Mouse (Mus musculus) gastrocnemius, adult 18-20 months (tissue): ENCODE measurements around the gene Galnt11. TPM values are rescaled to one million over a fixed set of nuclear protein-coding genes. Genes with fewer than 3 reads are reported as not detected.
"Not testable (repeated sequence)": the region's sequence is repeated elsewhere in the genome, so short reads cannot be mapped to it uniquely, and the experiment has no call there.

Experiments
- DNase-seq: peaks from one replicate; pipeline ENCODE4 v3.0.0; 2021; ENCODE audit warnings: low spot score
- long read RNA-seq, 2 experiments: library from polyadenylated mRNA; stranded (forward); transcript quantifications; one replicate each; pipeline ENCODE4 v2.0.0; 2021
- total RNA-seq, 2 experiments: library from RNA; stranded (reverse); gene quantifications; 2 replicates each; pipeline ENCODE4 v1.2.3; 2021

The Galnt11 gene
- total RNA-seq: 10 to 100 TPM in 1 of 2 experiments, 1 to 10 TPM in 1; 9.3 to 11.0 TPM
- long read RNA-seq, experiment 1, transcript Galnt11-201 (12 exons, 2,552 nt): major isoform, 17 of 24 reads
- long read RNA-seq, experiment 1, partial matches to known transcripts: 1 of 24 reads
- long read RNA-seq, experiment 1, other reads (novel, unspliced or antisense): 5 of 24 reads
- long read RNA-seq, experiment 2, transcript Galnt11-201 (12 exons, 2,552 nt): major isoform, 21 of 24 reads
- long read RNA-seq, experiment 2, partial matches to known transcripts: 1 of 24 reads
- long read RNA-seq, experiment 2, other reads (novel, unspliced or antisense): 2 of 24 reads

DNA sequence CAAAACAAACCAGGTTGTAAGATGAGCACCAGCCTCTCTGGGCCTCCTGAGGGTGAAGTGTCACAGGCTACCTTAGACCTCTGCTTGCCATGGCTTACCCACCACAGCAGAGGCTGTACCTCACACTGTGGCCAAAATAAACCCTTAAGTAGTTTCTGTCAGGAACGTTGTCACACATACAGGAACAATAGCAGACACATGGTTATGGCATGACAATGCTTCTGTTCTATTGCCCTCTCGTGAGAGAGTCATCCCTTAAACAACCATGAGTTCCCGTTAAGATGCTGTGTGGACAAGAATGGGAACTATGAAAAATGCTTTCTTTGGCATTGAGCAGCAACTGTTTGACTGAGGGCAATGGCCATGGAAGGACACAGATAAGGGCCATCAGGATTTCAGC is at the start of gene Galnt11:
Gene Galnt11 (plus strand): TSS at position 301 of the 400 bp plus-strand sequence.
- no peak for DNase-seq

GRCm38 (mm10) chr5:25177937-25178336 is 43.8 kb upstream of the Galnt11 start:
- DNase-seq: not testable (repeated sequence)

GRCm38 (mm10) chr5:25178543-25178942 is 43.2 kb upstream of the Galnt11 start:
- not testable (repeated sequence) for DNase-seq

DNA sequence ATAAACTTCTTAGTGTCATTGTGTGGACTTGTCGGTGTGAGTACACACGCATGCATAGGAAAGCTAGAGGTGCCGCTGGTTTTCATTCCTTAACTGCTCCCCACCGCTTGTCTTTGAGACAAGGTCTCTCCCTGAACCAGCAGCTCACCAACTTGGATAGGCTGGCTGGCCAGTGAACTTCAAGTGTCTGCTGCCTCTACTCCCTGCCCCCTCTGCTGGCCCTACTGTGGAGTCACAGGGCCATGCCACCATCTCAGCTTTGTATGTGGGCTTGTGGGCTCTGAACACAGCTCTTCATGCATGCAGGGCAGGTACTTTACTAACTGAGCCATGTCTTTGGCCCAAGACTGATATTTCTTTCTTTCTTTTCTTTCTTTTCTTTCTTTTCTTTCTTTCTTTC is 42.4 kb upstream of the Galnt11 start:
- no peak for DNase-seq

- no peak for DNase-seq
These were observed 41.7 kb upstream of the Galnt11 start for GRCm38 (mm10) chr5:25179936-25180488.

GRCm38 (mm10) chr5:25181004-25181531 is 40.6 kb upstream of the Galnt11 start, which contains the start of gene Galntl5:
Galntl5 (plus strand) TSS chr5:25181460.
- DNase-seq: no peak

DNA sequence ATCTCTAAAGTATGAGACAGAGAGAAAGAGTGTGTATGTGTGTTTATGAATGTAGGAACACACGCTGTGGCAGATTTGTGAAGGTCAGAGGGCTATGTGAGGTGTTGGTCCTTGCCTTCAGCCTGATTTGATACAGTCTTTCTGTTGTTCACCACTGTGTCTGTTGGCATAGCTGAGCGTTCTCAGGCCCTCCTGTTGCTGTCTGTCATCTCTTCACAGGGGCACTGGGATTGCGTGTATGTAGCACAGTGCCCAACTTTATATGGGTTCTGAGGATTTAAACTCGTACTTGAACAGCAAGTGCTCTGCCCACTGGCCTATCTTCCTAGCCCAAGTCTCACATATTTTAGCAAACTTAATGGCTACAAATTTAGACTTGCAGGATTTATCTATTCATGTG is 38.1 kb upstream of the Galnt11 start:
- no peak for DNase-seq

GRCm38 (mm10) chr5:25184594-25184993 is 37.1 kb upstream of the Galnt11 start:
- no peak for DNase-seq

DNA sequence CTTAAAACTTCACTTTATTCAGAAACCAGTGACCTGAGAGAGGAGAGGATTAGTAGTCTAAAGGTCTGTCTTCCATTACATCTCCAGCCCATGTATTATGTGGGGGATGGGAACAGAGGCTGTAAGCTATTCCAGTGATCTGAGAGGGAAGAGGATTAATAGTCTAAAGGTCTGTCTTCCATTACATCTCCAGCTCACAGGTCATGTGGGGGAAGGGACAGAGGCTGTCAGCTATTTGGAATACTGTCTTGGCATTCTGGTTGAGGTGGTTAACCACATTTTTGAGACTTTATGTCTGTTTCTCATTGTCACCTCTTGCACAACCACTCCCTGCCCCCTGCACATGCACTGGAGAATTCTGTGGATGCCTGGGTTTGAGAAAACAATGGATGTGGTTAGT is 34.0 kb upstream of the Galnt11 start:
- no peak for DNase-seq

GRCm38 (mm10) chr5:25188802-25189201 is 32.9 kb upstream of the Galnt11 start:
- DNase-seq: peak; percentile 4

- no peak for DNase-seq
These were observed 31.2 kb upstream of the Galnt11 start for GRCm38 (mm10) chr5:25190521-25190920.

- no peak for DNase-seq
These were observed 9.8 kb upstream of the Galnt11 start for GRCm38 (mm10) chr5:25211872-25212271.

- DNase-seq: not testable (repeated sequence)
These were observed 8.5 kb upstream of the Galnt11 start for GRCm38 (mm10) chr5:25213216-25213615.

GRCm38 (mm10) chr5:25215006-25215405 is 6.7 kb upstream of the Galnt11 start:
- DNase-seq: no peak

GRCm38 (mm10) chr5:25222752-25223702 is 1.3 kb downstream of the Galnt11 start, which contains the start of gene E130116L18Rik:
E130116L18Rik (minus strand) TSS chr5:25223153.
- DNase-seq: peak; percentile 82

GRCm38 (mm10) chr5:25224377-25224776 is 2.7 kb downstream of the Galnt11 start:
- not testable (repeated sequence) for DNase-seq

DNA sequence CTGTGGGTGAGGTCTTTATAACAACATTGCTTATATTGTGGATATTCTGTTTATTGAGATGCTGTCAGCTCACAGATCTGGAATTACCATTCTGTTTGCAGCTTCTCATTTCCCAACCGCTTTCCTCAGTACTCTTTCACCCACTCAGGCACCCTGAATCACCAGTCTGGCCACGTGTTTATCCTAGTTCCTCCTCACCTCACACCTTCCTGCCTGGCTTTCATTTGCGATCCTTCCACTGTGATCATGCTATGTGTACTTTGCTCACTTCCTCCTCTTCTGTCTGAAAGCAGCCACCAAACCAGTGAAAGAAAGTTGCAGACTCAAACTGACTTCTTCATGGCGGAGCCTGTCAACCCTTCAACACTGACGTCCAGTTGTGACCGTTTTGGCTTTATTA is 21.4 kb downstream of the Galnt11 start:
- no peak for DNase-seq

DNA sequence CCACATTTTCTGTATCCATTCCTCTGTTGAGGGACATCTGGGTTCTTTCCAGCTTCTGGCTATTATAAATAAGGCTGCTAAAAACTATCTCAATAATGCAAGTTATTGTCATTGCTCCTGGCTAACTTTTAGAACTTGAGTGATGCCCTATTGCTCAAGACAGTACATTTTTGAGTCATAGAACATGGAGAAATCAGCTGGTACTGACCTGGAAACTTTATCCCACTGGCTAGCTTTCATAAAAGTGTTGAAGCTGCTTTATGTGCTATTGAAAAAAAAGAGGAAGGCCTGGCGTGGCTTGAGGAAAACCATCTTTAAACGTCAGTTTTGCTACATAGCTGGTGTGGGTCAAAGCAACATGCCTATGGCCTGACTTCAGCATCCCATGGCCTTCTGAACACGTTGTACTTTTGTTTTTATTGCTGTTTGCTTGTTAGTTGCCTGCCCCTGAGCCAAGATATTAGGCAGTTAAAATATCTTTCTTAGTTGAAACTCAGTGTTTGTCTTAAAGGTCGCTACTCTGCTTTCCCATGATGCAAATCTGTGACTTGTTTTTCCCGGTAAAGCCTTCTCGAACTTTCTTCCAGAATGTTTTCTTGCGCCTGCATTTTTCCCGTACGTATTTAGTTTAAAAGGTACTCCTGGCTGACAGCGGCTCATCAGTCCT is 24.2 kb downstream of the Galnt11 start:
- no peak for DNase-seq

GRCm38 (mm10) chr5:25246473-25246865 is 24.8 kb downstream of the Galnt11 start:
- no peak for DNase-seq

GRCm38 (mm10) chr5:25247036-25247435 is 25.3 kb downstream of the Galnt11 start:
- no peak for DNase-seq

DNA sequence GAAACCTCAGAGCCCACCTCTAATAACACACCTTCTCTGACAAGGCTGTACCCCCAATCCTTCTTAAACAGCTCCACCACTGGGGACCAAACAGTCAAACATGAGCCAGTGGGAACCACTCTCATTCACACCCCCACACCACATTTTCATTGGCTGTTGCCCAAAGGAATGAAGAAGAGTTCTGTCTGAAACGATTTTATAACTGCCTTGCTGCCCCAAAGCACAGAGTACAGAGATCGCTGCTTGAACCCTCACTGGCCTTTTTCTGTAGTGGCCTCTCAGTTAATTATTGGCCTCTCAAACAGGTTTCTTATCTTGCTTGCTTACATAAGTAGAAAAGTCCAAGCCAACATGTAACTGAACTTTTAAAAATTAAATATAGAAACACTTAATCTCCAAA is 30.7 kb downstream of the Galnt11 start:
- DNase-seq: no peak
